Mouse (Mus musculus) monocyte, adult 59 days (primary cell): Measurements from ENCODE around the gene Tsen15. TPM values are rescaled to one million over a fixed set of nuclear protein-coding genes. Genes with fewer than 3 reads are reported as not detected.

Experiments used
- total RNA-seq, 2 experiments: library from RNA; stranded (reverse); gene quantifications; one replicate each; pipeline ENCODE4 v1.2.4; 2023

The Tsen15 gene
- 10 to 100 TPM; 10.4 to 11.0 TPM for total RNA-seq

GRCm38 (mm10) chr1:152386188-152386835, at the start of gene Tsen15:
Gene Tsen15 (minus strand): TSS chr1:152386688.

GRCm38 (mm10) chr1:152399790-152400555, 13.5 kb upstream of the Tsen15 start, which contains the start of gene Colgalt2:
Gene Colgalt2 (plus strand): TSS chr1:152399830.

Other genes with a start within 250 kb of the Tsen15 start
- not detected for gene Colgalt2, start 13.1 kb upstream of the Tsen15 start, total RNA-seq